Mouse (Mus musculus): ENCODE data around the gene Krt12. TPM values are rescaled to one million over a fixed set of nuclear protein-coding genes. Genes with fewer than 3 reads are reported as not detected.
A peak's percentile ranks its signal among the peaks of the same experiment; 100 is the strongest.

Gene Krt12
- total RNA-seq, 2 experiments from 2014 or later: 8.7 to 11.6 TPM

DNA sequence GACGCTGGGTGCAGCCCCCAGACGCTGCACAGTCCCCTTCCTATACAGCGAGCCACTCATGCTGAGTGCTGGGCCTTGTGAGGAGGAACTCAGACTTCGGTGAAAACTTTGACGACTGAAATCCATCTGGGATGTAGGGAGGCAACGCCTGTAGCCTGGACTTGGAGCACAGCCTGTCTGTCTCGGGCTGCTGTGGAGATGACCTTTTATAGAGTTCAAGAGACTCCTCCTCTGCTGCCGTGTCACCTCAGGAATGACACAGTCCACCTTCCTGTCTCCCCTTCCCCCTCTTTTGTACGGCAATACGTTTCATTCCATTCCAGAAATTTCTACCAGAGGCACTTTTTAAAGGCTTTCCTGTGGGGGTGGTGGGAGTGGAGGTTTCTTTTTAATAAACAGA, 15.9 kb upstream of the Krt12 start, which contains the start of gene Krt20:
Gene Krt20, minus strand, starts transcription at position 179 of the 400 bp plus-strand sequence.
- intact Hi-C loops (cut with DNase I): no loop called here
- Histone ChIP-seq H3K27ac (no peak within 1 kb of the TSS), H3K4me3 (no peak within 1 kb of the TSS)
- no peak for DNase-seq (ENCODE audit: extremely low spot score in 1 of 2, low spot score in 2 of 2)
- TF ChIP-seq CTCF (IDR thresholded peaks at IDR 0.05): no peak

DNA sequence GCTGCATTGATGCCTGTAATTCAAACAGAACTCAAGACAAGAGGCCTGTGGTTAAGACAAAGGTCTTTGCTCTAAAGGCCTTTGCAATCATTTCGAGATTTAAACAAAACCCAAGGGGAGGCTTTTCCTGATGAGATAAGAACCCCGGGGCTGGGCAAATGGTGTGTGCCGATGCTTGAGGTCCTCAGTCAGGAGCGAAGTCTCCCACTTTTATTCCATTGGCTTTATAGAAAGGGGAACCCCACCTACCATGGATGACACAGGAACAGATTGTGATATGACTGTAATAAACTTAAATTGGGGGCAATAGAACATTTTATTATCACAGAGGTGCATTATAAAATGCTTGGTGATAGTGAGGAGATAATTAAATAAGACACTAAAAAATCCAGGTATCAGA, 14.6 kb upstream of the Krt12 start:
- H3K4me3 ChIP-seq: no peak overlapping the region
- DNase-seq (ENCODE audit: extremely low spot score in 1 of 2, low spot score in 2 of 2): no peak
- no peak for TF ChIP-seq CTCF (IDR thresholded peaks at IDR 0.05)
- intact Hi-C loops (cut with DNase I): no loop called here
- no peak overlapping the region for H3K27ac ChIP-seq

DNA sequence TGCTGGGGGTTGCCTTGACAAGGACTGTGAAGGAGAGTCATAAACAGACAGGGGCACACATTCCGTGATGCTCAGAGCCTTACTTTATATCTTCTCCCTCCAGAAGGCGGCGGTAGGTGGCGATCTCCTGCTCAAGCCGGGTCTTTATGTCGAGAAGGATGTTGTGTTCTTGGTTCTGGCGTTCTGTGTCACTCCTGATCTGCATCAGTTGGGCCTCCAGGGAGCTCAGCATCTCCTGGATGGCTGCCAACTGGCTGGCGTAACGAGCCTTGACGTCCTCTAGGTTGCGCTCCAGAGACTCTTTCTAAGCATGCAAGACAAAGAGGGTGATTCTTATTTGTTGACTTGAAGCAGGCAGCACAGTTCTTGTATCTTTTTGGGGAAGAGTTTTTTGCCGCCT, 8.6 kb upstream of the Krt12 start:
- peak in 1 of 2 experiments; percentile 24 for DNase-seq (ENCODE audit: extremely low spot score in 1 of 2, low spot score in 2 of 2)
- Histone ChIP-seq H3K4me3 (no peak overlapping the region), H3K27ac (no peak overlapping the region)
- TF ChIP-seq CTCF (IDR thresholded peaks at IDR 0.05): peak; percentile 3
- intact Hi-C loops (cut with DNase I): no loop called here

DNA sequence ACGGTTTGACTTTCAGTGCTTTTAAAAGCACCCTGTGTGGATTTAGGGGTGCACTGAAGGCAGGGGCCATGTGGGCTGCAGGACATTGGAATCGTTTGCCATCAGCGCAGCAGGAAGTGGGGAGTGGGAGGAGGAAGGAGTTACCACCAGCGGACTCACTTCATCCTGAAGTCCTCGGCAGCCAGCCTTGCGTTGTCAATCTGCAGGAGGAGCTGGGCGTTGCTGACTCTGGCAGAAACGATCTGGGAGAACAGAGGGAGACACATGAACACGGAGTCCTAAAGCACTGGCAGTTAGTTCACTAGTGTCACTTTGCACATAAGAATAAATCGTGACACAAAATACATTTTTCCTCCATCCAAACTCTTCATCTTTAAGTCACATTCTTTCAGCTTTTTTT, 1.5 kb downstream of the Krt12 start:
- intact Hi-C loops (cut with DNase I): no loop called here
- TF ChIP-seq CTCF (IDR thresholded peaks at IDR 0.05): no peak
- DNase-seq (ENCODE audit: extremely low spot score in 1 of 2, low spot score in 2 of 2): peak in 1 of 2 experiments; percentile 24
- Histone ChIP-seq H3K4me3 (peak overlapping the region; percentile 28), H3K27ac (no peak overlapping the region)

DNA sequence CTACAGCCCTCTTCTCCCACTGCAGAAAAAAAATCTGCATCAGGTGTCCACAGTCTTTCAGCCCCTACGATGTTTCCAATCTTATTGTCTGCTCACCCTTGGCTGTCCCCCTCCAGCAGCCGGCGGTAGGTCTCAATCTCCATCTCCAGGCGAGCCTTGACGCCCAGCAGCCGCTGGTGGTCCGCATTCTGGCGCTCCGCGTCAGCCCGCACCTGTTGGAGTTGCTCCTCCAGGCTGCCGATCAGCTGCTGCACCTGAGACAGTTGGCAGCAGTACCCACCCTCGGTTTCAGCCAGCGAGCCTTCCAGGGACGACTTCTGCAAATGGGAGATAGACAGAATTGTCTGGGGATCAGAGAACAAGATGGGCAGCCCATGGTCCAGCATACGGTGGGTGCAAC, 4.2 kb downstream of the Krt12 start:
- TF ChIP-seq CTCF (IDR thresholded peaks at IDR 0.05): no peak
- intact Hi-C loops (cut with DNase I): loop anchor here (2.0 kb wide), 1 partner anchor 25 kb away; no protein-coding TSS in a partner anchor
- peak; percentile 13 to 20 for DNase-seq (ENCODE audit: extremely low spot score in 1 of 2, low spot score in 2 of 2)
- H3K4me3 ChIP-seq: peak overlapping the region; percentile 43
- H3K27ac ChIP-seq: peak overlapping the region; percentile 82

DNA sequence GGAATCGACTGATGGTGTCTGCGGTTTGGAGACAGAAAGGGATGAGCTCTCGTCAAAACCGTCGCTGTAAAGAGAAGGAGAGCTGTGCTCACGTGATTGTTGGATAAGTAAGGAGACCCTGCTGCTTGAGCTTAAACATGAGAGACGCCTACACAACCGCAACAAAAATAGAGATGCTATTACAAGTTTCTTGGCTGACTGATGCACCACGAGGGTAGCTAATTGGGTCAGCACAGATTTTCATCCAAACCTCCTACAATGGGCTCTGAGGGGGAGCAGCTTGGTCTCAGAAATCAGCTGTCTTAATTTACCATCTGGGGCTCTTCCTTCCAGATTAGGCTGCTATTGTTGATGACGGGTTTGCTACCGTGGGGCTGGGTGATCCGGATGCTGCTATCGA, 5.2 kb downstream of the Krt12 start:
- Histone ChIP-seq H3K4me3 (peak overlapping the region; percentile 43), H3K27ac (peak overlapping the region; percentile 82)
- intact Hi-C loops (cut with DNase I): loop anchor here (2.0 kb wide), 1 partner anchor 24 kb away; no protein-coding TSS in a partner anchor
- TF ChIP-seq CTCF (IDR thresholded peaks at IDR 0.05): no peak
- peak; percentile 23 to 39 for DNase-seq (ENCODE audit: extremely low spot score in 1 of 2, low spot score in 2 of 2)

DNA sequence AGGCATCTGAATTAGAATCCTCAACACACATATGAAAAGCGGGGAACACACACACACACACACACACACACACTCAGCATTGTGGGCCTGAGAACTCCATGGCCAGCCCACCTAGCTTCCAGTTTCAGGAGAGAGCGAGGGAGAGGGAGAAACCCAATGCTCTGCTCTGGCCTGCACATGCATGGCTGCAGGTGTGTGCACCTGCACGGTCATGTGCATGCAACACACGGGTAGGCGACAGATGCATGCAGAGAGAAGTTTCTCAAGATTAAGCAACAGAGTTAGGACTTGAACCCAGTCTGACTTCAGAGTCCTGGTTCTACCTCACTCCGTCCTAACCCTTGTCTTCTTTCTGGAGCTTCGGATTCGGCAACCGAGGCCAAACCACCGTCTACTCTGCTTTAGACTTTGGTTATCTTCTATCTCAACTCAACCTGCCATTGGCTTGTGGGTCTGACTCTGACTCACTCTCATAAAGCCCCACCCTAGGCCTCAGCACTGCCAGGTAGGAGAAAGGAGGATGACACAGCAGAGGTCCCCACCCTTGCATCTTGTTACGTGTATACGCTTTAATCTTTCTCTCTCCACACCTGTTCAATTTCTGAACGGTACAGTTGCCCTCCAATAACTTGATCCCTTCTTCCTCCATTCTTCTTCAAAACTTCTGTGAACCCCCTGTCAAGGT, 7.5 kb downstream of the Krt12 start:
- intact Hi-C loops (cut with DNase I): loop anchor here (5.0 kb wide), 1 partner anchor 883 kb away; no protein-coding TSS in a partner anchor
- H3K4me3 ChIP-seq: no peak overlapping the region
- no peak for TF ChIP-seq CTCF (IDR thresholded peaks at IDR 0.05)
- no peak for DNase-seq (ENCODE audit: extremely low spot score in 1 of 2, low spot score in 2 of 2)
- H3K27ac ChIP-seq: no peak overlapping the region

DNA sequence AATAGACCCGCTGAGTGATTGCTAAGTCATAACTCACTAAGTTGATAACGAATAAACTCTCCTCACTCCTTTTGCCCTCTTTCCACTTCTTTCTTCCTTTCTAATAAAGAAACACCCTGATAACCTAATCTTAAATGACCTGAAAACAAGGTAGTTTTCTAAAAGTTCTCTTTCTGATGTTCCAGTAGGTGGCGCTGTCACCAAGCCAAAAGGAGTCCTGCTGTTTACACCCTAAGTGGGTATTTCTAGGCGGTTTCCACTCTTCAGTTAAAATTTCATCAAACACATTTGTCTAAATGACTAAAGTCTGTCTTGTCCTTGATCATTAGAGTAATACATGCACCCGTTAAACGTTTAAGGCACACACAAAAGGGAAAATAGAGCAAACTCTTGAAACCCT, 8.8 kb downstream of the Krt12 start:
- intact Hi-C loops (cut with DNase I): loop anchor here (1.0 to 5.0 kb wide), 3 partner anchors 50 to 884 kb away; no protein-coding TSS in a partner anchor

DNA sequence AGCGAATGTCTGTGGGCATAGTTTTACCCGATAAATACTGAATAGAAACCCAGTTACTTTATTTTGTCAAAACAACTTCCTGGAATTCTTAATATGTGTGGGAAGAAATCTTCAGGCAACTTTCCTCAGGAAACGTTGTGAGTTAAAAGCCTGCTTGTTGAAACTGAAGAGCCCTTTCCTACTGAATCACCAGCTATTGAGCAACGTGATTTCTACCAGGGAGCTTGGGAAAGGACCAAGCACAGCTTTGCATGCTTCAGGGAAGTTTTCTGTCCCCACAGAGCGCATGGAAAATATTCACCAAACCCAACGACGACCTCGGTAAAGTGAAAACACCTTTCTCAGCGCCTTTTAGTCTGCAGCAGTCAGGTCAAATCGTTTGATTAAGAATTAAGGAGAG, 15.9 kb downstream of the Krt12 start:
- intact Hi-C loops (cut with DNase I): no loop called here
- TF ChIP-seq CTCF (IDR thresholded peaks at IDR 0.05): no peak
- Histone ChIP-seq H3K4me3 (no peak overlapping the region), H3K27ac (no peak overlapping the region)
- no peak for DNase-seq (ENCODE audit: extremely low spot score in 1 of 2, low spot score in 2 of 2)

More for the DNA sequence above, 8.8 kb downstream of the Krt12 start:
- TF ChIP-seq CTCF (IDR thresholded peaks at IDR 0.05): peak; percentile 83
- no peak overlapping the region for H3K27ac ChIP-seq
- no peak overlapping the region for H3K4me3 ChIP-seq
- DNase-seq (ENCODE audit: extremely low spot score in 1 of 2, low spot score in 2 of 2): peak; percentile 26 to 35

DNA sequence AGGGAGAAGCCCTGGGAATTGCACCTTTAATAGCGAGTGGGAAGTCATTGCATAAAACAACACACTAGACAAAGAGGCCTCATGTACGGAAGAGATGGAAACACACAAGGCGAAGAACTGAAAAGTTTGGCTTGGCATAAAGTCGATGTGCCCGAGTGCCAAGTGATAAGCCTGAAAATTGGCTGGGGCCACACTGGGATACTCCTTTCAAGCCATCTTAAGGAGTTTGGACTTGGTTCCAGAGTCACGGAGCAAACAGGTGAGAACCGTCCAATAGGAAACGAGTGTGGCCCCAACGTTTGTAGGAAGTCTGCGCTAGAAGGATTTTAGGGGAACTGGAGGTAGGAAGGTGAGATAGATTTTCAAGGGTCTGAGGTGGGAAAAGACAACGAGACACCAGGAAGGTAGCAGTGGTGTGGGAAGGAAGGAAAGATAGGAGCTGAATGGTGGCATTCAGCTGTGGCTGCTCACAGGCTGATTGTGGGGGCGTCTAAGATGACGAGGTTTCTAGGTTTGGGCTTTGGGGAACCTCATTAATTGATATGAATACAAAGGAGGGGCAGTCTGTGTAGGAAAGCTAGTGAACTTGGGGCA, 22.0 kb downstream of the Krt12 start:
- no peak for TF ChIP-seq CTCF (IDR thresholded peaks at IDR 0.05)
- Histone ChIP-seq H3K4me3 (no peak overlapping the region), H3K27ac (no peak overlapping the region)
- DNase-seq (ENCODE audit: extremely low spot score in 1 of 2, low spot score in 2 of 2): no peak
- intact Hi-C loops (cut with DNase I): no loop called here

DNA sequence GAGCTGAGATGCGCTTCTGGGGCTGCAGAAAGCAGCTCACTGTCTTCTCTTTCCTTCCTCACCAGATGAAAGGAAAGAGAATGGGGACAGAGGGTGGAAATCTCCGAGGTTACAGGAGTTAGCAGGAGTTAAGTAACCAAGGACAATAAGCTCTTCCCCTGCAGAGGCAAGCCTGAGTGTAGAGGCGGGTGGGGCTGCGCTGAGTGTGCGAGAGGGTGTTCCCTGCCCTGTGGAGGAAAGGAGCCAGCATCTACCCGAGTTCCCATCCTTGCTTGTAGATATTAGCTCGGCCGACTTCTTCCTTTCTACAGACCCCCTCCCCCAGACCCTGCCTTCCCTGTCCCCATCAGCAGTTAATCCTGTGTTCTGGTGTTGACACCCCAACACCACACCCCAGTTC, 23.2 kb downstream of the Krt12 start:
- intact Hi-C loops (cut with DNase I): no loop called here
- no peak overlapping the region for H3K4me3 ChIP-seq
- no peak for TF ChIP-seq CTCF (IDR thresholded peaks at IDR 0.05)
- no peak overlapping the region; the same call in 1 of the 2 replicates for H3K27ac ChIP-seq
- DNase-seq (ENCODE audit: extremely low spot score in 1 of 2, low spot score in 2 of 2): no peak

DNA sequence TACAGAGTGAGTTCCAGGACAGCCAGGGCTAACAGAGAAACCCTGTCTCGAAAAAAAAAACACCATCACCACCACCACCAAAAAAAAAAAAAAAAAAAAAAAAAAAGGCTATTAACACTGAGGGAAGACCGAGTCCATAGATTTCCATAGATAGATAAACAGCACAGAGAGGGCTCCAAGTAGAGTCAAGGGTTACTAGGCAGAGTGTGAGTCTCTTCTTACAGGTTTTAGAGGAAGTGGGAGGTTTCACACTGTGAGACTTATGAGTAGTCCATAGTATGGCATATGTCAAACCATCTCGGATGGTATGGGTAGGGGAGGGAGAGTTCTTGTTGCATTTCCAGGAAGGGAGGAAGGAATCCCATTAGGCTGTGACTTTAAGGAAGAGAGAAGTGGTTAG, 24.0 kb downstream of the Krt12 start:
- no peak overlapping the region for H3K4me3 ChIP-seq
- TF ChIP-seq CTCF (IDR thresholded peaks at IDR 0.05): no peak
- no peak for DNase-seq (ENCODE audit: extremely low spot score in 1 of 2, low spot score in 2 of 2)
- intact Hi-C loops (cut with DNase I): no loop called here
- no peak overlapping the region for H3K27ac ChIP-seq
